Mouse (Mus musculus) Patski (cell line): ENCODE data around the gene Mad2l2. TPM values are rescaled to one million over a fixed set of nuclear protein-coding genes. Genes with fewer than 3 reads are reported as not detected.
"Not testable (repeated sequence)": the region's sequence is repeated elsewhere in the genome, so short reads cannot be mapped to it uniquely, and the experiment has no call there.

Experiments used
- ATAC-seq: fragments of 100-300 bp; one replicate; pipeline ENCODE4 v1.8.0; 2021
- CTCF ChIA-PET: fragments of 350-600 bp; sonication (Branson Sonifier 250); formaldehyde crosslinking; loops from one replicate; lab custom pipeline; 2022; ENCODE audit warnings: inconsistent platforms; lab: Charles Lee
- POLR2A ChIA-PET: fragments of 350-600 bp; sonication (Branson Sonifier 250); formaldehyde crosslinking; loops from one replicate; lab custom pipeline; 2022; ENCODE audit warnings: antibody characterized with exemption, inconsistent platforms; lab: Charles Lee
- DNase-seq: peaks from one replicate; pipeline ENCODE4 v3.0.0-alpha.2; 2011; ENCODE audit warnings: low read depth, low spot score
- H3K27me3 ChIP-seq: fragments of 371-371 bp; one replicate; pipeline ENCODE4 v1.5.1; 2021
- CTCF ChIP-seq: fragments of 100-300 bp; IDR thresholded peaks from one replicate; pipeline ENCODE4 v1.5.1; 2021
- in situ Hi-C: fragments of 300-500 bp; cut with MboI; formaldehyde crosslinking; loops from 3 replicates; pipeline ENCODE4 v1.11.1; 2018; ENCODE audit warnings: low pct_unique_long_range_greater_than_20kb, mixed read lengths
- polyA plus RNA-seq: library from polyadenylated mRNA; unstranded; gene quantifications from one replicate; pipeline ENCODE4 v1.2.3, GENCODE M21; 2021

Gene Mad2l2
- polyA plus RNA-seq, 1 experiment from 2014 or later, result 46.0 TPM

- POLR2A ChIA-PET, result no interaction called here
- in situ Hi-C loops, result no loop called here
- CTCF ChIA-PET, result interaction anchor here (1.4 kb wide), 1 partner anchor 58 kb away, joined by 3 read pairs; no protein-coding TSS in a partner anchor
- no peak for ATAC-seq
- no peak for DNase-seq
- no peak for TF ChIP-seq CTCF
- H3K27me3 ChIP-seq, result no peaks in the 10 kb centered on the region
These were observed 22.4 kb upstream of the Mad2l2 start for GRCm38 (mm10) chr4:148107621-148108291.

- CTCF ChIA-PET, result interaction anchor here (1.4 kb wide), 2 partner anchors 55 to 57 kb away, joined by 3 read pairs; no protein-coding TSS in a partner anchor
- H3K27me3 ChIP-seq, result no peaks in the 10 kb centered on the region
- POLR2A ChIA-PET, result no interaction called here
- ATAC-seq, result no peak
- no peak for TF ChIP-seq CTCF
- DNase-seq, result no peak
- in situ Hi-C loops, result no loop called here
These were observed 21.6 kb upstream of the Mad2l2 start for GRCm38 (mm10) chr4:148108565-148109100.

DNA sequence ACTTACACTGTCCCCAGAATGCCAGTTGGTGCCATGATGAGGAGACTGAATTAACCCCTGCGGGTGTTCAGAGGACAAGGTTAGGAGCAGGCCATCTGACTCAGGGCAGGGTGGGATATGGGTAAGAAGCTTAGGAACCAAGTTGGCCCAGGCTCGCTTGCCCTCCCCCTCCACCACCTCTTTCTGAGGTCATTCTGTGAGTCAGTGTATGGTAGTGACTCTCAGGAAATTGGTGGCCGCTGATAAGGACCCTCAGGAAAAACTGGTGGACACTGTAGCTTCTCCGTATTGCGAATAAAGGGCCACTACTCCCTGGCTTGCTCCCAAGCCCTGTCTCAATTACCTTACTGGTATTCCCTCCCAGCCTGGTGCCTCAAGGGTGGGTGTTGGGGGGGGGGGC is 21.0 kb upstream of the Mad2l2 start:
- ChIA-PET CTCF (interaction anchor here (1.4 kb wide), 2 partner anchors 55 to 56 kb away, joined by 3 read pairs; no protein-coding TSS in a partner anchor), POLR2A (no interaction called here)
- DNase-seq (no peak), ATAC-seq (no peak)
- in situ Hi-C loops, result no loop called here
- TF ChIP-seq CTCF, result no peak
- H3K27me3 ChIP-seq, result no peaks in the 10 kb centered on the region

DNA sequence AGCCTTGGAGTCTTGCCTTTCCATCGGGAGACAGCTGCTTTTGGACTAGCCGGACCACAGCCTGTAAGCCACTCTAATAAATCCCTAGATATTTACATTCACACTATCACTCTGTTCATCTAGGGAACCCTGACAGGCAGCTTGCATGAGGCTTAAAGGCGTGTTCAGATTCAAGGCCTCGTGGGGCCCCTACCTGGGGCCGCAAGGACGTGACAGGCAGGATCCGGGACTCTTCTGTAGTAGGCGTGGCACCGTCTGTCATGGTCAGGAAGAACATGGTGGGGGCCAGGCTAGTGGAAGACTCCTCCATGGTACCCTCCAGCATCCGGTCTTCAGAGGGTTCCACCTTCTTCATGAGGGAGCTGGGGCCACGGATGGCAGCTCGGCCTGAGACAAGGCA is 17.7 kb upstream of the Mad2l2 start:
- ChIA-PET CTCF (interaction anchor here (0.8 to 1.4 kb wide), 3 partner anchors 8 to 55 kb away, joined by 3 to 5 read pairs (median 4); no protein-coding TSS in a partner anchor), POLR2A (no interaction called here)
- TF ChIP-seq CTCF, result no peak

GRCm38 (mm10) chr4:148114758-148115391 is 15.3 kb upstream of the Mad2l2 start:
- H3K27me3 ChIP-seq, result no peaks in the 10 kb centered on the region
- in situ Hi-C loops, result loop anchor here (5.0 kb wide), 1 partner anchor 37 kb away; the partner anchor contains the start of gene Fbxo6
- ATAC-seq (no peak), DNase-seq (peak; percentile 31)
- ChIA-PET POLR2A (interaction anchor here (1.0 to 2.0 kb wide), 2 partner anchors 24 to 55 kb away, joined by 4 to 9 read pairs; no protein-coding TSS in a partner anchor), CTCF (interaction anchor here (0.8 to 7.1 kb wide), 16 partner anchors 9 to 54 kb away, joined by 3 to 76 read pairs (median 6); partner anchors contain the start of genes Fbxo2, Fbxo44 and Fbxo6)
- TF ChIP-seq CTCF, result no peak

More for the DNA sequence above, 17.7 kb upstream of the Mad2l2 start:
- no peaks in the 10 kb centered on the region for H3K27me3 ChIP-seq
- no peak for DNase-seq
- no peak for ATAC-seq
- in situ Hi-C loops, result no loop called here

DNA sequence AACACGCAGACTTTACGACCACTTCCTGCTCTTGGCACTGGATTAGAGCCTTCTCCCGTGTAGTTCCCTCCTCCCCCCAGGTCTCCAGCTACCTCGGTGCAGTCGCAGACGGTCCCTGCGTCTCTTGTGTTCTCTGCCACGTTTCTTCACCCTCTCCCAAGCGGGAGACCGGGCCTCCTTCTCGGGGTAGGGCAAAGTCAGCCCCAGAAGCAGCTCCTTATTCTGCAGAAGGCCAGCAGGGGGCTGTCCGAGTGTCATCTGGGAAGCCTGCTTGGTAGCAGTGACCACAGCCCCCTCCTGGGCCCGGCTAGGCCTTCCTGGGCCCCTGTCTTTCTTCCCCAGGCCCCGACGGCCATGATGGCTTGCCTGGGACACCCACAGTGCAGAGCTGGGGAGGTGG is 14.7 kb upstream of the Mad2l2 start:
- ChIA-PET CTCF (interaction anchor here (0.8 to 7.1 kb wide), 15 partner anchors 9 to 54 kb away, joined by 3 to 76 read pairs (median 6); partner anchors contain the start of gene Fbxo6), POLR2A (interaction anchor here (1.0 to 2.0 kb wide), 2 partner anchors 24 to 54 kb away, joined by 4 to 9 read pairs; no protein-coding TSS in a partner anchor)
- peak; percentile 69 for TF ChIP-seq CTCF
- DNase-seq (no peak), ATAC-seq (peak; percentile 21)
- in situ Hi-C loops, result loop anchor here (5.0 kb wide), 1 partner anchor 37 kb away; the partner anchor contains the start of gene Fbxo6
- no peaks in the 10 kb centered on the region for H3K27me3 ChIP-seq

DNA sequence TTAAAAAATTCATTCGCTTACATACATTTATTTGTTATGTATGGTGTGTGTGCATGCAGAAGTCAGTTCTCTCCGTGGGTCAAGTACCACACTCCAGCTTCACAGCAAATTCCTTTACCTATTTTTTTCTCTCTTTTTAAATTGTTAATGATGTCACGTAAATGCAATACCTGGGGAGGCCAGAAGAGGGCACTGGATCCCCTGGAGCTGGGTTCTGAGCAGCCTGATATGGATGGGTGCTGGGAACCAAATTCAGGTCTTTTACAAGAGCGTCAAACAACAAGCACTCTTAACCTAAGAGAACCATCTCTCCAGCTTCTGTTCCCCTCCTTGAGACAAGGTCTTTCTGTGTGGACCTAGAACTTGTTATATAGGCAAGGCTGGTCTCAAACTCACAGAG is 13.5 kb upstream of the Mad2l2 start:
- DNase-seq (no peak), ATAC-seq (no peak)
- TF ChIP-seq CTCF, result peak; percentile 49
- ChIA-PET CTCF (interaction anchor here (2.1 to 7.1 kb wide), 5 partner anchors 23 to 52 kb away, joined by 12 to 76 read pairs (median 21); partner anchors contain the start of gene Fbxo6), POLR2A (interaction anchor here (1.1 kb wide), 1 partner anchor 15 kb away, joined by 3 read pairs; no protein-coding TSS in a partner anchor)
- H3K27me3 ChIP-seq, result no peaks in the 10 kb centered on the region
- in situ Hi-C loops, result loop anchor here (5.0 kb wide), 1 partner anchor 36 kb away; the partner anchor contains the start of gene Fbxo6

DNA sequence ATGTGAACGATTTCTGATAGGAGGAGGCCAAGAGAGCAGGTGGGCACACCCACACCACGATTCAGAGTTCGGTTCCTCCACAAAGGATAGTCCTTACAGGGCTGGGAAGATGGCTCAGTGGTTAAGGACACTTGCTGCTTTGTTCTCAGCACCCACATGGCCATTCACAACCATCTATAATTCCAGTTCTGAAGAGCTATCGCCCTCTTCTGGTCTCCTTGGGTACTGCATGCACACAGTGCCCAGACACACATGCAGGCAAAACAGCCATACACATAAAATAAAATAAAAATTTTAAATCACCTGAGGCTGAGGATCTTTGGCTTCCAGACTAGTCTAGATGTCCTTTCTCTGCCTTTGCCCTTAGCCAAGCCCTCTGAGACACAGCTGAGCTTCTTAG is 12.8 kb upstream of the Mad2l2 start:
- no peaks in the 10 kb centered on the region for H3K27me3 ChIP-seq
- ATAC-seq, result no peak
- POLR2A ChIA-PET, result interaction anchor here (1.0 kb wide), 1 partner anchor 11 kb away, joined by 3 read pairs; no protein-coding TSS in a partner anchor
- no peak for DNase-seq
- peak; percentile 43 for TF ChIP-seq CTCF
- in situ Hi-C loops, result loop anchor here (5.0 kb wide), 1 partner anchor 35 kb away; the partner anchor contains the start of gene Fbxo6
- CTCF ChIA-PET, result interaction anchor here (5.8 to 7.1 kb wide), 2 partner anchors 22 to 52 kb away, joined by 74 to 76 read pairs; no protein-coding TSS in a partner anchor

DNA sequence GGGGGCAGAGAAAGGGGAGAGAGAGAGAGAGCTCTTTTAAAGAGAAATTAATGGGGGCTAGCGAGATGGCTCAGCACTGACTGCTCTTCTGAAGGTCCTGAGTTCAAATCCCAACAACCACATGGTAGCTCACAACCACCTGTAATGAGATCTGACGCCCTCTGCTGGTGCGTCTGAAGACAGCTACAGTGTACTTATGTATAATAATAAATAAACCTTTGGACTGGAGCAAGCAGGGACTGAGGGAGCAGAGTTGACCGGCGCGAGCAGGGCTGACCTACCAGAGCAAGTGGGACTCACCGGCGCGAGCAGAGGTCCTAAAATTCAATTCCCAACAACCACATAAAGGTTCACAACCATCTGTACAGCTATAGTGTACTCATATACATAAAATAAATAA is 10.6 kb upstream of the Mad2l2 start:
- CTCF ChIA-PET, result interaction anchor here (0.8 to 7.1 kb wide), 5 partner anchors 11 to 49 kb away, joined by 3 to 76 read pairs (median 3); no protein-coding TSS in a partner anchor
- DNase-seq, H3K27me3 ChIP-seq, ATAC-seq, POLR2A ChIA-PET: not testable (repeated sequence)
- in situ Hi-C loops, result loop anchor here (5.0 kb wide), 1 partner anchor 33 kb away; the partner anchor contains the start of gene Fbxo6
